Mouse (Mus musculus): Measurements from ENCODE around the gene Ccno. TPM values are rescaled to one million over a fixed set of nuclear protein-coding genes. Genes with fewer than 3 reads are reported as not detected.

Gene Ccno
- 1.9 and 3.0 TPM in 2 replicates for polyA plus RNA-seq (2016; fragmentation: Nextera tagmentation; extraction: Ambion mirVana)

DNA sequence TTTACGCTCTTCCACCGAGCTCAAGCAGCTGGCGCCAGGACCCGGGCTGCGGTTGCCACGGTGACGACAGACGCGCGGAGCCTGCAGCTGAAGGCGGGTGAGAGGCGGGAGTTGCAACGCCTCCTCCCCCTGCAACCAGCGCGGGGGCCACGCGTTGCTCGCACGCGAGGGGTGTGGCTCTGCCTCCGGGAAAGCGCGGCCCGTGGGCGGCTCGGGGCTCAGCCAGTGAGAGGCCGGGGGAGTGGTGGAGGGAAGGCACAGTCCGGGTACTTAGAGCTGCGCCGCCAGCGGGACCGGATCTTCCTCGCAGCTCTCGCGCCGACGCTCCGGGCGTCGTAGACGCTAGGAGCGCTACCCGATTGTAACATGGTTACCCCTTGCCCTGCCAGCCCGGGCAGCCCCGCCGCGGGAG, at the start of gene Ccno:
Ccno (plus strand) TSS at position 271 of the 412 bp plus-strand sequence.
- peak within 1 kb of the TSS; percentile 58 for H3K4me3 ChIP-seq
- H3K27ac ChIP-seq: peak within 1 kb of the TSS; percentile 31; the same call in 1 of the 2 replicates
- H3K4me1 ChIP-seq: peaks cover 45% of the 10 kb centered on the region
- no peaks in the 10 kb centered on the region for H3K9me3 ChIP-seq
- WGBS: under 1% methylated on average over 47 of the region's 47 CpGs
- H3K36me3 ChIP-seq (replicated peaks): no peaks in the 10 kb centered on the region
- peaks cover 97% of the 10 kb centered on the region for H3K27me3 ChIP-seq (ENCODE audit: poor library complexity, severe bottlenecking)
- DNase-seq (ENCODE audit: extremely low spot score, low spot score): peak; percentile 86

DNA sequence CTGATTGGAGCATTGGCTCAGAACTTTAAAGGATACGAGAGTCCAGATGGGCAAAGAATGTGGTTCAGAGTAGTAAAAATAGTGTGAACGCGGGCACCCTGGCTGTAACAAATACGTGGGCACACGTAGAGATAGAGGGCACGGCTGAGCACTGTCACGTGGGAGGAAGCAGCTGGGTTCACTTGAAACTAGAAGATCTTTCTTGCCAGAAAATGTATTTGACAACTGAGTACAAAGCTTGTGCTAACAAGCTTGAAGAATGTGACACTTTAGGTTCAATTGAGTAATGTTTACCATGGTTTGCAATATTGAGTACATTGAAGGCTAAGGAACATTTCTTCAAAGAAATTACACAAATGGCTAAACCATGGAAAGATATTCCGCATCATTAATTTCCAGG, 49.5 kb upstream of the Ccno start:
- Histone ChIP-seq H3K4me3 (no peak overlapping the region), H3K27me3 (ENCODE audit: poor library complexity, severe bottlenecking) (no peaks in the 10 kb centered on the region), H3K27ac (no peak overlapping the region), H3K36me3 (replicated peaks) (peaks cover 93% of the 10 kb centered on the region), H3K4me1 (no peaks in the 10 kb centered on the region), H3K9me3 (no peaks in the 10 kb centered on the region)
- WGBS: 95% methylated on average over 8 of the region's 8 CpGs
- DNase-seq (ENCODE audit: extremely low spot score, low spot score): no peak

DNA sequence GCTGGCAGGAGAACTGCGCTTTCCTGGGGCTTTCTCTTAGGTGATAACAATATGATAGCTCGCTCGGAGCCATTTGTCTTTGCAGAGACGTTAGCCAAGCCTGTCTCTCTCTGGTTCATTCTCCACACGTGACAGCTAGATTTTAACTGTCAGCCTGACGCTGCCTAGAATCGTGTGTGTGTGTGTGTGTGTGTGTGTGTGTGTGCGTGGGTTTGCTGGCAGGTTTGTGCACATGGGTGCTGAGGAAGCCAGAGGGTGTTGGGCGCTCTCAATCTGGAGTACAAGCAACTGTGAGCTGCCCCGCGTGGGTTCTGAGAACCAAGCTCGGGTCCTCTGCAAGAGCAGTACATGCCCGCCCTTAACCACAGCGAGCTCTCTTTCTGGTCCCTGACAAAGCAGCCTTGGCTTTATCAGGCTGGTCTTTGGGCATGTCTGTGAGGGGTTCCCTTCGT, 45.7 kb upstream of the Ccno start:
- Histone ChIP-seq H3K4me3 (no peak overlapping the region), H3K4me1 (no peaks in the 10 kb centered on the region), H3K9me3 (no peaks in the 10 kb centered on the region), H3K36me3 (replicated peaks) (peaks cover 95% of the 10 kb centered on the region), H3K27me3 (ENCODE audit: poor library complexity, severe bottlenecking) (no peaks in the 10 kb centered on the region), H3K27ac (no peak overlapping the region)
- DNase-seq (ENCODE audit: extremely low spot score, low spot score): no peak
- 84% methylated on average over 15 of the region's 15 CpGs for WGBS

DNA sequence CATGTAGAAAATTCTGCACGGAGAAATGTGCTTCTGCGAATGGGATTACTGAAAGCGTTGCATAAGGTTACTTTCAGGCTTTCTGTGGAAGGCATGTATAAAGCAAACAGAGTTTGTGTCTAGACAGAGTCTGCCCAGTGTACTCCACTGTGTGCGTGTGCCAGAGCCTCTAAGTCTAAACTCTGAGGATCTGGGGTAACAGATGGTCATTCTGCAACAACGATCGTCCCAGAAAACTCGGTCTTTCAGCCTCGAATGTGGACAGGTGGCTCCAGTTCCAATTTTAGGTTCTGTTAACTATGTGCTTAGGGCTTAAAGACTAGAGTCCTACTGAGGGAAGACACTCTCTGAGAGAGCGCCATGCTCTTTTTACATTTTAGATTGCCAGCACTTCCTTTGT, 42.3 kb upstream of the Ccno start:
- no peaks in the 10 kb centered on the region for H3K9me3 ChIP-seq
- DNase-seq (ENCODE audit: extremely low spot score, low spot score): no peak
- H3K27me3 ChIP-seq (ENCODE audit: poor library complexity, severe bottlenecking): no peaks in the 10 kb centered on the region
- H3K36me3 ChIP-seq (replicated peaks): peaks cover 93% of the 10 kb centered on the region
- no peaks in the 10 kb centered on the region for H3K4me1 ChIP-seq
- 97% methylated on average over 9 of the region's 9 CpGs for WGBS
- H3K27ac ChIP-seq: no peak overlapping the region
- no peak overlapping the region for H3K4me3 ChIP-seq

DNA sequence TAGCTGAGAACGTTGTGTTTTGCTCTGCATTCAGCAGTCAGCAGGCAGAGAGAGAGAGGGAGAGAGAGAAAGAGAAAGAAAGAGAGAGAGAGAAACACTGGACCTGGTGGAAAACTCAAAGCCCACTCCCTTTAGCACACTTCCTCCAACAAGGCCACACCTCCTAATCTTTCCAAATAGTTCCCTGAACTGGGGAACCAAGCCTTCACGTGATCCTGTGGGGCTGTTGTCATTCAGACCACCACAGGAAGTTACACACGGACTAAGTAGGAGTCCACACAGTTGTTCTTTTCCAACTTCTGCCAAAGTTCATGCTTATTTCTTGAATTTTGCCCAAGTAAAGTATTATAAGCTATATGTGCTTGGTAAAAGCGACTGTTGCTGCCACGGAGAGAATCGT, 41.7 kb upstream of the Ccno start:
- Histone ChIP-seq H3K27ac (no peak overlapping the region), H3K9me3 (no peaks in the 10 kb centered on the region), H3K4me1 (no peaks in the 10 kb centered on the region), H3K36me3 (replicated peaks) (peaks cover 94% of the 10 kb centered on the region), H3K27me3 (ENCODE audit: poor library complexity, severe bottlenecking) (no peaks in the 10 kb centered on the region), H3K4me3 (no peak overlapping the region)
- WGBS: 87% methylated on average over 6 of the region's 6 CpGs
- no peak for DNase-seq (ENCODE audit: extremely low spot score, low spot score)

DNA sequence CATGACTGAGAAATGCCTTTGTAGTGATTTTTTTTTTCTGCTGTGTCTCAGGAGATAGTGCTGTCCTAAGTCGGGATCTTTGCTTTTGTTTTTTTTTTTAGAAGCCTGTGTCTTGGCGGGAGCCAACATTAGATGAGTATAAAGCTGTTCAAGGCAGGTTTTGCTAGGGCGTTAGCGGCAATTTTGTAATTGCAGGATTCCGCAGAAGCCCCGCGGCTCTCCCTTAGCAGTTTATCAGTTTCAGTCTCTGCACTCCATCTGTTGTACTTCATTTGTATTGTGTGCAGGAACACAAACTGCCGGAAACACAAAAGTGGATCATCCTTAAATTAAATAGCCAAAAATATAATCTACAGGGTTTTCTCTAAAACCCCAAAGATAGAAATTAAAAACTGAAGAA, 33.5 kb upstream of the Ccno start:
- Histone ChIP-seq H3K27ac (no peak overlapping the region), H3K4me3 (no peak overlapping the region), H3K9me3 (no peaks in the 10 kb centered on the region), H3K27me3 (ENCODE audit: poor library complexity, severe bottlenecking) (no peaks in the 10 kb centered on the region), H3K36me3 (replicated peaks) (peaks cover 95% of the 10 kb centered on the region), H3K4me1 (no peaks in the 10 kb centered on the region)
- WGBS: 96% methylated on average over 8 of the region's 8 CpGs
- DNase-seq (ENCODE audit: extremely low spot score, low spot score): no peak

DNA sequence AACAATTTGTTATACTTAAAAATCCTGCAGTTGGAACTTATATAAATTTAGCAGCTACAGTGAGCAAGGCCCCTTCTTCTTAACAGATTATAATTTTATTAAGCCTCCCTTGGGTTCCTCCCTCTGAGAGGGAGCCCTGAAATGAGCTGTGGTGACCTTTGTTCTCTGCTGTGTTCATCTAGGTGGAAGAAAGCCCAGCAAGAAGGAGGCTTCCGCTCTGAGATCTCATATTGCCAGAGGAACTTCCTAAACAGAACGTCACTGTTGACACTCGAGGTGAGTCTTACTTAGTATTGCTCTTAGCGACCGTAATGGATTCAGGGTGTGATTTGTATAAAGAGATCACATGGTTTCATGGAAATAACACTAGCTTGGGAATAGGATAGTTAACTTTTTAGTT, 24.5 kb upstream of the Ccno start:
- Histone ChIP-seq H3K36me3 (replicated peaks) (peaks cover 91% of the 10 kb centered on the region), H3K27ac (no peak overlapping the region), H3K27me3 (ENCODE audit: poor library complexity, severe bottlenecking) (no peaks in the 10 kb centered on the region), H3K4me1 (no peaks in the 10 kb centered on the region), H3K9me3 (no peaks in the 10 kb centered on the region), H3K4me3 (no peak overlapping the region)
- WGBS: 86% methylated on average over 5 of the region's 5 CpGs
- no peak for DNase-seq (ENCODE audit: extremely low spot score, low spot score)

DNA sequence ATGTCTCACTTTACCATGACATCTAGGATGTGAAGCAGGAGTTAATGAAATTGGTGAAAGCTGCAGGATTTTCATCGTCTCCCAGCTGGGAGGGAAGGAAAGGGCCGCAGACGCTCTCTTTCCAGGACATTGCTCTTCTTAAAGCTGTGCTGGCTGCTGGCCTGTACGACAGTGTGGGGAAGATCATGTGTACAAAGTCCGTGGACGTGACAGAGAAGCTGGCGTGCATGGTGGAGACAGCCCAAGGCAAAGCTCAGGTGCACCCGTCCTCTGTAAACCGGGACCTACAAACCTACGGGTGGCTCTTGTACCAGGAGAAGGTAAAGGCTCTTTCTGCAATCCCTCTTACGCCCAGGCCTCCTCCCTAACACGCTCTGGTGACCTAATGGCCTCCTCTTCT, 23.2 kb upstream of the Ccno start:
- no peak for DNase-seq (ENCODE audit: extremely low spot score, low spot score)
- Histone ChIP-seq H3K27me3 (ENCODE audit: poor library complexity, severe bottlenecking) (no peaks in the 10 kb centered on the region), H3K4me1 (no peaks in the 10 kb centered on the region), H3K9me3 (no peaks in the 10 kb centered on the region), H3K27ac (no peak overlapping the region), H3K4me3 (no peak overlapping the region), H3K36me3 (replicated peaks) (peaks cover 89% of the 10 kb centered on the region)
- WGBS: 93% methylated on average over 12 of the region's 12 CpGs

DNA sequence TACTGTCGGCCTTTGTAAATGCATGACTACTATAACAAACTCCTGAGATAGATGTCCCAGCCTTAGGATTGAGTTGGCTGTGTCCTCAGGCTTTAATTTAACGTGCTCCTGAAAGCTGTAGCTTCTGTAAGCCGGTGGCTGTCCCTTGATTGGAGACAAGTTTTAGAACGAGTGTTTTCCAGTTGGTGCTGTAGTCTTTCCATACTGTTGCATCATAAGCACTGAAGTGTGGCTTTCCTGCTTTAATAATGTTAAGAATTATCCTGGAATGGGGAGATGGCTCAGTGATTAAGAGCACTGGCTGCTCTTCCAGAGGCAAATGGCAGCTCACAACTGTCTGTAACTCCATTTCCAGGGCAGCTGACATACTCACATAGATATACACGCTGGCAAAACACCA, 20.3 kb upstream of the Ccno start:
- no peaks in the 10 kb centered on the region for H3K4me1 ChIP-seq
- peaks cover 69% of the 10 kb centered on the region for H3K36me3 ChIP-seq (replicated peaks)
- no peaks in the 10 kb centered on the region for H3K9me3 ChIP-seq
- DNase-seq (ENCODE audit: extremely low spot score, low spot score): no peak
- WGBS: 93% methylated on average over 5 of the region's 5 CpGs
- no peak overlapping the region for H3K27ac ChIP-seq
- H3K27me3 ChIP-seq (ENCODE audit: poor library complexity, severe bottlenecking): no peaks in the 10 kb centered on the region
- H3K4me3 ChIP-seq: no peak overlapping the region

DNA sequence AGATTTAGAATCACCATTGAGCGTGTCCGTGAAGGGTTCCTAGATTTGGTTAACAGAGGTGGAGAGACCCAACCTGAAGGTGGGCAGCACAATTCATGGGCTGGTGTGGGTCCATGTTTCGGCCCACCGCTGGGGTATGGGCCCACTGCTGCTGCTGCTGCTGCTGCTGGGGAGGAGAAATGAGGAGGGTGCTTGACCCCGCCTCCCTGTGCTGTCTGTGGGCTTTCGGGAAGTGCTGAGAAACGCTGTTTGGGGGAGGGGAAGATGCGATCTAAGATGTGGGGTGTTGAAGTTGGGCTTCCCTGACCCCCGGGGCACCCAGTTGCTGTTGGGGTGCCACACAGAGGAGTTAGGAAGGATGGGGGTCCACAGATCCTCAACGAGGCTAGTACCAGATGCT, 10.9 kb upstream of the Ccno start:
- 47% methylated on average over 10 of the region's 10 CpGs for WGBS
- Histone ChIP-seq H3K4me3 (no peak overlapping the region), H3K27me3 (ENCODE audit: poor library complexity, severe bottlenecking) (peaks cover 52% of the 10 kb centered on the region)

DNA sequence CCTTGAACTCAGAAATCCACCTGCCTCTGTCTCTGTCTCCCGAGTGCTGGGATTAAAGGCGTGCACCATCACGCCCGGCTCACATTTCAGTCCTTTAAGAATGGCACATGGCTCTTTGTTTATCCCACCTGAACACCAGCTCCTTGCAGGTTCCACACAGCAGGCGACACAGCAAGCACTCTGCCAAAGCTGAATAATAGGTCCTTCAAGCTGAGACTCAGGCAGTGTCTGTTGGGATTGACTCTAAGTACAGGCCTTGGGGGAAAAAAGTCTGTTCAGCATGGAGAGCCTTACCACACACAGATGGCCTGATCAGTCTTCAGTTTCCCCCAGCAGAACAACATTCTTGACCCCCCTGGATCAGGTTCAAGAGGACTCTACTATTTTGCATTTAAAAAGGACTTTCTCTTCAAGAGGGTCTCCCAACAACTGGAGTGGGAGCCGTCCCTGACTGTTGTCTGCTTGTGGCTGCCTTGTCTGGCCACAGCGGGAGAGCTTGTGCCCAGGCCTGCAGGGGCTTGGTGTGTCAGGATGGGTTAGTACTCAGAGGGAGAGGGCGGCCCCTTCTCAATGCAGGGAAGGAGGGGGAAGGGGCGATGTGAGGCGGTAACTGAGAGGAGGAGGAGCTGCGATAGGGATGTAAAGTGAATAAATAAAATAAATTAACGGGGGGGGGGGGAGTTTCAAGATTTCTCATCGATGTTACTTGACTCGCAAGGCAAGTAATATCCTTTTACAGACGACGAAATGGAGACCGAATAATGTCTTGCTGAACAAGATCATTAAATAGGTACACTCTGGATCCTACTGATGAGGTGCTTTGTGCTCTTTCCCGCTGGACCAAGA, 1.8 kb upstream of the Ccno start:
- H3K27me3 ChIP-seq (ENCODE audit: poor library complexity, severe bottlenecking): peaks cover 96% of the 10 kb centered on the region
- peaks cover 45% of the 10 kb centered on the region for H3K4me1 ChIP-seq
- WGBS: 2% methylated on average over 18 of the region's 18 CpGs
- H3K27ac ChIP-seq: no peak overlapping the region
- no peaks in the 10 kb centered on the region for H3K36me3 ChIP-seq (replicated peaks)
- H3K4me3 ChIP-seq: peak overlapping the region; percentile 58
- H3K9me3 ChIP-seq: no peaks in the 10 kb centered on the region
- DNase-seq (ENCODE audit: extremely low spot score, low spot score): peak; percentile 62

More for the DNA sequence above, 10.9 kb upstream of the Ccno start:
- Histone ChIP-seq H3K27ac (no peak overlapping the region), H3K36me3 (replicated peaks) (no peaks in the 10 kb centered on the region), H3K9me3 (no peaks in the 10 kb centered on the region), H3K4me1 (0 out of 2 replicates have a peak, but pooled peaks cover 3% of the 10 kb centered on the region)
- no peak for DNase-seq (ENCODE audit: extremely low spot score, low spot score)

DNA sequence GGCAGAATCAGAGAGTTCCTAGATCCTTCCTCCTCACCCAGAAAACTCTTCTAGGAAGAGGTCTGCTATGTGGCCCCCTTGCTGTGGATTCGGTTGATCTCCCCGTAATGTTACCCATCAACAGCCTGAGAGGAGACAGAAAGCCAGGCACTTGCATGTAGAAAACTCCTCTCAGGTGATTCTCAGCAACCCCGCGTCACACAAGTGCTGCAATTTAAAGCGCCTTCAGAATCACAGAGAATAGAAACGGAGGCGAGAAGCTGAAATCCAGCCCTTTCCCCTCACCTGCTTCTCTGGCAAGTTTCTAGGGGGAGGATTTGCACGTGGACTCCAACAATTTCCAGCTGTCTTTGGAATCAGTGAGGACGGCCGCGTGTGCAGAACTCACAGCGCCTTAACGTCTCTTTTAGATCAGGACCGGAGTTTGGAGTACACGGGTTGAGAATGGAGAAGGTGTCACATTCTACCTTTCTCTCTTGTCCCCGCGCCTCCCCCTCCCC, 1.1 kb upstream of the Ccno start:
- 2% methylated on average over 17 of the region's 17 CpGs for WGBS
- H3K27me3 ChIP-seq (ENCODE audit: poor library complexity, severe bottlenecking): peaks cover 97% of the 10 kb centered on the region
- no peak overlapping the region for H3K27ac ChIP-seq
- no peaks in the 10 kb centered on the region for H3K9me3 ChIP-seq
- H3K36me3 ChIP-seq (replicated peaks): no peaks in the 10 kb centered on the region
- peak overlapping the region; percentile 58 for H3K4me3 ChIP-seq
- H3K4me1 ChIP-seq: peaks cover 45% of the 10 kb centered on the region
- no peak for DNase-seq (ENCODE audit: extremely low spot score, low spot score)

DNA sequence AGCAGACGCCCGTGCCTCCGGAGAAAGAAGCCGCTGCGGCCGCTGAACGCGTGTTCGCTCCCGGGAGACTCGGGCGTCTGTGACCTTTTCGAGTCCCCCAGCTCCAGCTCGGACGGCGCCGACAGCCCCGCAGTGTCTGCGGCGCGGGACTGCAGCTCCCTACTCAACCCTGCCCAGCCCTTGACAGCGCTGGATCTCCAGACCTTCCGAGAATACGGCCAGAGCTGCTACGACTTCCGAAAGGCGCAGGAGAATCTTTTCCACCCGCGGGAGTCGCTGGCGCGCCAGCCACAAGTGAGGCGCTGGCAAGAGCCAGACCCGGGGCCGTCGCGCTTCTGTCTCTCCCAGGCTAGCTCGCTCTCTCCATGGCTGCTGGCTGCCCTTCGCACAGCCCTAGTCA, 389 bp downstream of the Ccno start:
- Histone ChIP-seq H3K4me3 (peak overlapping the region; percentile 58), H3K4me1 (peaks cover 45% of the 10 kb centered on the region), H3K9me3 (no peaks in the 10 kb centered on the region), H3K27me3 (ENCODE audit: poor library complexity, severe bottlenecking) (peaks cover 97% of the 10 kb centered on the region), H3K36me3 (replicated peaks) (no peaks in the 10 kb centered on the region), H3K27ac (peak overlapping the region; percentile 31; the same call in 1 of the 2 replicates)
- 0% methylated on average over 39 of the region's 39 CpGs for WGBS
- DNase-seq (ENCODE audit: extremely low spot score, low spot score): peak; percentile 62
